Mouse (Mus musculus) urinary bladder, postnatal 10 days (tissue): ENCODE data around the gene Rprd1b.

Source experiments
- DNase-seq: peaks from one replicate; pipeline ENCODE4 v3.0.0; 2022; ENCODE audit warnings: low spot score

The Rprd1b gene

DNA sequence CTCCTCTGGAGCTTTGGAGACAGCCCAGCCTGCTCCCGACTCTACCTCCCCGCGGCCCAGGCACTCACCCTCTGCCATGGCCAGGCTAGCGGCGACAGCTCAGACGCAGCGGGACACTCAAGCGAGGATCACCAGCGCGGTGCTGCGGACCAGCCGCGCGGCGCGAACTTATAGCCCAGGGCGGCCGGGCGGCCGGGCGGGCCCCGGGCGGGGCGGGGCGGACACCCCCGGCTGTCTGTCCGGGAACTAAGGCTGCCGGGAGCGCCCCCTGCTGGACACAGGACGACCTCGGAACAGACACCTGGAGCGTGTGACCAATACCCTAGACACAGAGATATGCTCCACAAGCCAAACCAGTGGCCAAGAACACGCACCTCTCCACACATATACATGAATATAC, 117.9 kb downstream of the Rprd1b start, which contains the start of gene Tgm2:
Tgm2 (minus strand) TSS at position 214 of the 400 bp plus-strand sequence.
- DNase-seq: peak; percentile 85

DNA sequence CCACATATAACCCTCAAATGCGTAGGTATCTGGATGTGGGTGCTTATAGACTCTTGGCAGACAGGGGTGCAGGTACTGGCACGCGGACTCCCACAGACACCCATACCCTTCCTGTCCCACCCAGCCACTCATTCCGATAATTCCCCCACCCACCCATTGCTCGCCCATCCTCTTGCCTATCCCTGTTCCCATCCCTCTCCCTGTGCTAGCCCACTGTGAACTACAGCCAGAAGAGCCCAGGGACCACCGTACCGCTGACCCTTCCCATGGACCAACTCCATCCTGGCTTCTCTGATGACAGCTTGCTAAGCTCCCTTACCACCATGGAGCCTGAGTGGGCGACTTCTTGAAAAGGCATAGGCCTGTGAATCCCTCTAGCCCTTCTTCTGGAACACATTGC, 118.7 kb downstream of the Rprd1b start:
- no peak for DNase-seq

DNA sequence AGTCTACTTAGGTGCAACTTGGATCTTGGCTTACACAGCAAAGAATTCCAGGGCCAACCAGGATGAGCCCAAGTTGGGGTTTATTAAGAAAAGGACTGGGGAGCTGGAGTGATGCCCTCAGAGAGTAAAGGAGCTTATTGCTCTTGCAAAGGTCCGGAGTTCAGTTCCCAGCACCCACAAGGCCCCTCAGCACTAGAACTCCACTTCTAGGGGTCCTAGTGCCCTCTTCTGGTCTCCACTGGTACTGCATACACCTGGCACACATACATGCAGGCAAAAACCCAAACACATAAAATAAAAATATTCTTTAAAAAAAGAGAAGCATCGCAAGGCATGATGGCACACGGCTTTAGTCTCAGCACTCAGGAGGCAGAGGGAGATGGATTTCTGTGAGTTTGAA, 122.8 kb downstream of the Rprd1b start:
- no peak for DNase-seq

DNA sequence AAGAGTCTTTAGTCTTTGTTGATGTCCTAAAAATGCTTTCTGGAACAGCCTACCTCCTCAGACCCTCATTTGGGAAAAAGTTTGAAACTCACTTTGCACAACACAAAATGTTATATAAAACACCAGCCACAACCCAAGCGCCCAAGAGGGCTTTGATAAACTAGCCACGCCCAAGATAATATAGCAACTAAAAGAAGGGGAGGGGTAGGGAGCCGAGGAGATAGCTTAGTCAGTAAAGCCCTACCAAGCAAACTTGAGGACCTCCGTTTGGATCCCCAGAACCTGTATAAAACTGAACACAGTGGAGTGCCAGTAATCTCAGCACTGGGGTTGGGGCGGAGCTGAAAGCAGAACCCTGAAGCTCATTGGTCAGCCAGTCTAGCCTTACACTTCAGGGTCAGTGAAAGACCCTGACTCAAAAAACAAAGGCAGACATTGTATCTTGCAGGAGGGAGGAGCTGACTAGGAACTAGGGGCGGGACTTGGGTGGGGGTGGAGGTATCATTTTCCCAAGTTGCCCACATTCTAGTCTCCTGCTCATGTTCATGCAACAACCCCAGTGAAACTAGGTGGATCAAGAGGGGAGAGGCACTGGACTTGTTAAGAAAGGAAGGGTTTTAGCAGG, 124.5 kb downstream of the Rprd1b start:
- no peak for DNase-seq

DNA sequence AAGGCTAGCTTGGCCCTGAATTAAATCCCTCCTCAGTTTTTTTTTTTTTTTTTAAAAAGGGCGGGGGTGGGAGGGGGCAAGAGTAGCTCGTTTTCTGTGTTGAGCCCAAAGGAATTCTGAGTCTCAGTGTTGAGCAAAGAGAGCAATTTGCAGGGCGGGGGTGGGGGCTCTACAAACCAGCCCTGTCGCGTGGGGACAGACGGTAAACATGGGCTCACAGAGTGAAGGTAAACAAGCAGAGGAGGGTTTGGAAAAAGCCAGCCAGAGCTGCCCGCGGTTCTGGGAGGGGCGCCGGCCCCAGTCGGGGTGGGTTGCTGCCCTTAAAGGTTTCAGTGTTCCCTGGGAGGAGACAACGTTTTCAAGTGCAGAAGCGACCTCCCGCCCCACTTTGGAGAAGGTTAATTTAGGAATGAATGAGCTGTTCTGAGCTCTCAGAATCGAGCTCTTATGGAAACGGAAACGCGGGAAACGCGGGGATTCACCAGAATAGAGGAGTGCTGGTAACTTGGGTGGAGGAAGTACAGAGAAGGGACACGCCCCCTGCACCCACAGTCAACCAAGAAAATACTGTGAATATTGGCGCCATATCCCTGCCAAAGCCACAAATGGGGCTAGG, 125.5 kb downstream of the Rprd1b start:
- no peak for DNase-seq

DNA sequence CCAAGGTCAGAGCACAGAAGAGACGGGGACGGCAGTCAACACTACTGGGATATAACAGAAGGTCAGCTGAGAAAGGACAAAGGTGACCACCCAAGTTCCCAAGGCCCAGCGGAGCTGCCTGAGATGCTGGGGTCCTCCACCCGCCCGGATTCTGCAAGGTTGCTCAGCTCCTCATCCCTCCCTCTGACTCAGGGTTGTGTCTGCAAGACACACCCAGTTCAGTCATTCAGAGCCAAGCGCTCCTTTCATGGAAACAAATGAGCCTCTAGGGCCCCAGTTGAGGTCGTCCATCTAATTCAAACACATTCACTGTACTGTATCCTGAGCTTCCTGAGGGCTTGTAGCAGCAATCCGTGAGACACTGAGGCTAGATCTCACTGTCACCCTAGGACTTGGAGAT, 126.3 kb downstream of the Rprd1b start:
- DNase-seq: no peak

DNA sequence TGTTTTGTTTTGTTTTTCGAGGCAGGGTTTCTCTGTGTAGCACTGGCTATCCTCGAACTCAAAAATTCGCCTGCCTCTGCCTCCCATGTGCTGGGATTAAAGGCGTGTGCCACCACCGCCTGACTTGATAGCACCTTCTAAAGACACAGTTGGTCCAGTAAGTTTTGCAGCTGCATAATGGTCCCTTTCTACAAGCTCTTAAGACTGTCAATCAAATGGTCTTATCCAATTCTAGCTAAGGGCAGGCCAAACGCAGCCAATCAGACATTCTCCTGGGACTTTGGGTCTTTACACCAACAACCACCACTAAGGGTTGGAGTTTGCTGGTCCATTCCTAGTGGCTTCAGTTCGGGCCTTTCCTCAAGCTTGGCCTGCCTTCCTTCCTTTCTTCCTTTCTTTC, 126.8 kb downstream of the Rprd1b start:
- DNase-seq: no peak

DNA sequence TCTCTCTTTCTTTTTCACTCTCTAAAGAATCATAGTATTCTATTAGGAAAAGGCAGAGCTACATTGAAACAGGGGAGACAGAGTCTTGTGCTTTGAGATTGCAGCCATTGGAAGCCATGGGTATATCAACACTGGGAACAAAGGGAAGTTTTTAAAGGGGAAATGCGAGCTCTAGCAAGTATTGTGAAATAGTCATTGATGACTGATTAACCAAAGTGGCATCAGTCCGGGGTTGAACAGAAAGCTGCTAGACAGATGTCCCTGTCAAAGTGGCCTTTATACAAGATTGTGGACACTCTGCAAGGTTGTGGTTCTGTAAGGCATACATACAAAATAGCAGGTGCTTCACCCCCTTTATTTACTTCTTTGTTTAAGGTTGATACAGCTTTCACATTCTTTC, 127.3 kb downstream of the Rprd1b start:
- no peak for DNase-seq

DNA sequence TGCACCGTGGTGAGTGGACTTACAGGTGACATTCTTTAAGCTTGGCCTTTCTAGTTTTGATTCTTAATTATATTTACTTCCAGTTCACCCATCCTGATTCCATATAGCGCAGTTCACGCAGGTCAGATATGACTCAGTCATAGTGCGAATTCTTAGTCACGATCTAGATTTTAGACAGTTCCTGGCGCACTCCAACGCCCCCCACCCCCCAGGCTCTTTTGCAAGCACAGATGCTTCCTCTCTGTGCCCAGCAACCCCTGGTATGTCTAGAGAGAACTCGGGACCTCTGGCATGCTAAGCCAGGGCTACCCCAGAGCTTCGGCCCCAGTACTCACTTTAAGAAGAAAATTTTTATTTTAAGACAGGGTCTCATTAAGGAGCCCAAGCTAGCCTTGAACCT, 128.2 kb downstream of the Rprd1b start:
- DNase-seq: no peak

DNA sequence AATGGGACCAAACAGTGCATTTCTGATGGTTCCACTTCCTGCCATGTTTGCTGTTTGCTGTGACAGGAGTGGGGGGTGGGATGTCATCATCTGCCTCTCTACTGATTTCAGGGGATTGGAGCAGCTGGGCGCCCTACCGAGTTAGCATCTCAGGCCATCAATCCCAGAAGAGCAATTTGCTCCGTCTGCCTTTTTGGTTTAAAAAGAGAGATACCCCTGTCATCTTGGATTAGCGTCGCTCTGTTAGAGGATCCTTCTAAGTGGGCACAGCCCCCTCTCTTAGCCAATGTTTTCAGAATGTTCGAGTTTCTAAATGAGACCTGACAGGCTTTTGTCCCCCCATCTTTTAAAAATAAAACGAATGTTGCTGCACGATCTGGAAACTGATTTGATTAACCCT, 129.4 kb downstream of the Rprd1b start:
- DNase-seq: no peak

DNA sequence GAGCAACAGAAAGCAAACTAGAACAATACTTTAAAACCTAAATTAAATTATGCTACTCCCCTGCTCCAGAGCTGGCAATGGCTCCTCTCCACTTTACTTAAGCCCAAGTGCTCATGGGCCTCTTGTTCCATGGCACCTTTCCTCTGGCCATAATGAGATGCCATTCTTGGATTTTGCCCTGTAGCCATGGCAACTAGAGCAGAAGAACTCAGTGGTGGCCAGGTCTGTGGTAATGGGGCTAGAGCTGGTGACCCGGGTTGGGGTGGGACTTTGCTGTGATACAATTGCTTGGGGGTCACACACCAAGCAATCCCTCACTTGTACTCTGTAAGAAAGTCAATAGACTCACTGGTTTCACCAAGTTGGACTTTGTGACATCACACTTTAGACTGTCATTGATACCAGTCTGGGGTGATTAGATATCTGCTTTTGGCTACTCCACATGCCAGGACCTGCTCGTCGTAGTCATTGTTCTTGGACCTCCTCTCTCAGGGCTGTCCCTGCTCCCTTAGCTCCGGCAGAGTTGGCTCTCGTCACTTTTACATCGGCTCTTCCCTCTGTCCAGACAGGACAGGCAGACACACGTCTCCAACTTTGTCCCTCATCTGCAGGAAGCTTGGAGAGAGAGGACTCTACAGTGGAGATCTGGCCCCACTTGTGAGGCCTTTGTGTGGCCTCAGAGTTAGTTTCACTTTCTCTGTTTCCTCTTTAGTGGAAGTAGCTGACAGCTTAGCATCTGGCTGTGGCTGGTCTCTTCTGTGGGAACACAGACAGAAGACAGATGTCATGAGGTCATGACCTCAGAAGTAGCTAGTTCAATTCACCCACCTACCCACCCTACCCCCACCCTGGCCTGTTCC, 131.3 kb downstream of the Rprd1b start:
- no peak for DNase-seq

DNA sequence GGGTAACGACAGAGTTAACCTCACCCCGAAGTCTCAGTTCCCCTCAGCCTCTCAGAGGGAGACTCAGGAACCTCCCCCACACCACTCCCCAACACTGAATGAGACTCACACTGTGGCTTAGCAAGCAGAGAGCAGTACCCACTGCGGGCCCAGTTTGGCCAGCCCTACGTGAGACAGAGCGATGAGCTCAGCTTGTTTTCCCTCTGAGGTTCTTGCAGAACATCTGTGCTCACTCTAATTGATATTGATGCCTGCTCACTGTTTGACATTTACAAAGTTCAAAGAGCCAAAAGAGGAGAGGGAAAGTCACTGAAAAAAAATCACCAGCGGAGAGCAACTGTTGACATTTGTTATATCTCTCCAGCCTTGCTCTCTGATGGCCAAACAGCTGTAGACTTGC, 133.5 kb downstream of the Rprd1b start:
- DNase-seq: no peak

DNA sequence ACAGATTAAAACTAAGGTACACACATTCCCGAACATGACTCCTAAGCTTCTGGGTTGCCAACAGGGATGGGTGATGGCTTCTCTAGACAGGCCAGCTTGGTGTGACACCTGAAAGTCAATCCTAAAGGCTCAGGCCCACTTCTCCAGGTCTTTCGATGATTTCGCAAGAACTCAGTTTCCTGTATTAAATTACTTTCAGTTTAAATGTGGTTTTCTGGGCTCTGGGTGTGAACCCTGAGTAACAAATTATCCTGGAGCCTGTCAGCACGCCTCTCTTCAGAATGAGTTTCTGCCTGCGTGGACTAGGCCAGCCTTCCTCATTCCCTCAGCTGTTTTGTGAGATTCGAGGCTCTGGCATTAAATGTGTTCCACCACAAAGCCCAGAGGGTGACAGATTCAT, 134.7 kb downstream of the Rprd1b start:
- no peak for DNase-seq

DNA sequence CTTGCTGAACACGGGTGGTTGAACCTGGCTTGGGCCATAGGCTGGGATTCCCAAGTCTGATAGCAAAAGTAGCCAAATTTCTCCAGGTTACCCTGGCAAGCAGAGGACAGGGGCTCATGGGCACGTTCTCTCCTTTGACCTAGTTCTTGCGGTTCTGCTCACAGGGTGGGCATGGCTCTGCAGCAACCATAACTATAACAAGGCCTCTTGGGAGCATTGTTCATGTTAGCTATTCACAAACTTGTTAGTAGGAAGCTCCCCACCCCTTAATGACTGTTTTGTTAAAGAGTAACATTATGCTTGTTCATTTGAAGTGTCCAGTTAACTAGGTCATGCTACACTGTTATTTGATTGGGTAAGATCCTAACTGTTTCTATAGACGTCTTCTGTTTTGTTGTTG, 137.5 kb downstream of the Rprd1b start:
- DNase-seq: no peak

DNA sequence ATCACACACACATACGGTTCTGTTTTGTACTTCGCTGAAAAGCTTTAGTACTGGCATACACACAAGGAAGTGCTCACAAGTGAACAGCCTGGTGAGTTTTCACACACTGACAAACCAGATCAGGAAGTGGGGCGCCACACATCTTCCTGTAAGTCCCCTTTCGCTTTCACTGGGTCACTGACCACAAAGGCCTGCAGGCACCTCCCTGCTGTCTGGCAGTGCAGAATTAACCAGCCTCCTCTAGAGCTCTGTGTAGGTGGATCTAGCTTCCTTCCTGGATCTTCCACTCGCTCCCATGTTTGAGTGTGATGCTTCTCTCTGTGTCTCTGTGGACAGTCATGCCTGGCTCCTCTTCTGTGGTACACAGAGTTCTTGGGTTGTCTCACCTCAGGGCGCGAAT, 138.3 kb downstream of the Rprd1b start:
- DNase-seq: no peak

DNA sequence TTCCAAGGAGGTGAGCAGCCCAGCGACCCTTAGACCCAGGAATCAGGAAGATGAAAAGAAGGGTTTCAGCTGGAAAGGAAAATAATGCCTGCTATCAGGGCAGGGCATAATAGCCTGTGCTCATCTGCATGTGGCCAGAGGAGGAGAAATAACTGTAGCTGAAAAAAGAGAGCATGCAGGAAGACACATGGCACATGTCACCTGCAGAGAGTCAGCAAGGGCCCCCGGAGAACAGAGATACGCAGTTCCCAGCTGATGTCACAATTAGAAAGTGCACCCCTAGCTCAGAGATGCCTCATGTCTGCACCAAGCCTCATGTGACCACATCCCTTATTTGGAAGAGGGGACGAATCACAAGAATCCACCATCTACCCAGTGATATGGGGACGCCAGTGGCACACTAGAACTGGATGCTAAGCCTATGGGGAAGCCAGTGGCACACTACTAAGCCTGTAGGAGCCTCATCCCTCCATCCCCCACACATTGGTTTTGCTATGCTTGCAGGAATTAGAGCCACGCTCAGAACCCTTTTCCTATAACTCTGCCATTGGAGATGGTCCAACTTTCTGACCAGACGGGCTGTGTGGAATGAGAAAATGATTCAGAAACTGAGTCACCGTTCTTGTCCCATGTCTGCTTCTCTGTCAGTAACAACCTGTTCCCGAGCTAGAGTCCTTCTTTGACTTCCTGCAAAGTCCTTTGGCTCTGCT, 139.4 kb downstream of the Rprd1b start:
- no peak for DNase-seq

DNA sequence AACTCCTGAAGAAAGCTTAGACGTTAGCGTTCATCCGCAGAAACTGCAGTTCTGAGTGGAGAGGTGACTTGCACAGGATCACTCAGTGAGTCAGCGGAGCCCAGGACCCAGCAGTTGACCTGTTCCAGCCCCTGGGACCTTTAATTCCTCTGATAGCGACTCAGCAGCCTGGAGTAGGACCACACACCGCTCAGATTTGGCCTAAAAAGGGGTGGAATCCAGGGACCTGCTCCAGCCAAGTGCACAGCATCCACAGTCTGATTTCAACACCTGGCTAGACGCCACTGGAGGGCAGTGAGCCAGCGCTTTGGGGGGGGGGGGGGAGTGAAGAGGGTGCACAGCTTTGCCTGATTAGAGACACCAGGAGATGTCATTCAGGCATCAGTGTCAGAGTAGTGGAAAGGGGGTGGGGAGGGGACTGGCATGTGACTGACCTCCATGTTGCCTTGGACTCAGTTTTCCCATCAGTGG, 140.5 kb downstream of the Rprd1b start:
- no peak for DNase-seq

DNA sequence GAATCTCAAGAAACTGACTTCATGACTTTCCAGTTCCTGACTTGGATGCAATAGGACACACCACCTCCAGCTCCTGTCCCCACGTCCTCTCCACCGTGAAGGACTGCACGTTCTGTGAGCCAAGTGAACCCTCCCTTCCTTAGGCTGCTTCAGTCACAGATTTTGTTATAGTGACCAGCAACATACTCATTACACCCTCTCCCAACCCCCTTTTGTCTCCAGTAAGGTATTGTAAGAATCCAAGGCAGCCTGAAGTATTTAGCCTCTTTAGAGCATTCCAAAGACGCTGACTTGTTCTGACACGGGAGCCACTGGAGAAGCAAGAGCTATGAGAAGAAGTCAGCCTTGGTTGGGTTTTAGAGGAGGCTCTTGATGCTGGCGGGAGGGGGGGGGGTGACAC, 141.1 kb downstream of the Rprd1b start:
- no peak for DNase-seq

DNA sequence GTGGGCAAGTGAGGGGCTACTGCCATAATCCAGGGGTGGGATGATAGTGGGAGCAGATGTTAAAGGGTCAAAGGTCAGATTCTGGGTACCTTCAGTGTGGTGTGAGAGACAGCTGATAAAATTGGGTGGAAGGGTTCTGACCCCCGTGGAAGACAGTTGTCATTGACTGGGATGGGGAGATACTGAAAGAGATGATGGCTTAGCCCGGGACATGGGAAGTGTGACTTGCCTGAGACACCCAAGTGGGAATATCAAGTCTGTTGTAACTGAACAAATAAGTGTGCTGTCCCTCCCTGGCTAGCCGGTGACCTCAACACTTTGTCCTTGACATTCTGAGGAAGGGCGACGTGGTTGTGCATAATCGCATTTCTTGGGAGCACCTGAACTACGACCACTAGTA, 141.5 kb downstream of the Rprd1b start:
- DNase-seq: no peak

DNA sequence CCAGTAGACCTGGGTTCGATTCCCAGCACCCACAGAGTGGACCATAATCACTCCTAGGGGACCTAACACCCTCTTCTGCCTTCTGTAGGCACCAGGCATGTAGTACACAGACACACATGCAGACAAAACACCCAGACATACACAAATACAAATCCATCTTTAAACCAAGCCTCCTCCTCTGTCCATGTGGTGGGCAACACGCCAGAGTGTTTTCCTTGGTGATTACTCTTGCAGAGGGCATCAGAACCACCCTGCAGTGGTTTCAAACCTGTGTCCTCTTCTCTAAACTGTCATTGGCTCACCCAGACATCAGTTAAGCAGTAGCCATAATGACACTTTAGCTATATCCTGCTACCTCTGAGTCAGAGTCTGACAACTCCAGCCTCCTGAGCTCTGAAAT, 142.1 kb downstream of the Rprd1b start:
- no peak for DNase-seq

DNA sequence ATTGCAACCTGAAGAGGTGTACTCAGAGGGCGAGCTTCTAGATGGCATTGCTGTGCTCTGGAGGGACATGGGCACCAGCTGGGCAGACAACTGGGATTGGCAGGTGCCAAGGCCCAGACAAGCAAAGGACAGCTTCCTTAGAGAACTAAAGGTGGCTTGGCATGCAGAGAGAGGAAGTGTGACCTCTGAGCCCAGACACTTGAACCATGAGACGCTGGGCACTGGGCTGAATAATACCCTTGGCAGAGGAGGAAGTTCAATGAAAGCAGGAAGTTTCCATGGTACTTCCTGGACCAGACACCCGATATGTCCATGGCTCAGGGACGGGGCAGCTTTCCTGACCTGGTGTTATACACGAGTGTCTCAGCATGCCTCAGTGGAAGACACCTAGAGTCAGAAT, 146.1 kb downstream of the Rprd1b start:
- DNase-seq: no peak

DNA sequence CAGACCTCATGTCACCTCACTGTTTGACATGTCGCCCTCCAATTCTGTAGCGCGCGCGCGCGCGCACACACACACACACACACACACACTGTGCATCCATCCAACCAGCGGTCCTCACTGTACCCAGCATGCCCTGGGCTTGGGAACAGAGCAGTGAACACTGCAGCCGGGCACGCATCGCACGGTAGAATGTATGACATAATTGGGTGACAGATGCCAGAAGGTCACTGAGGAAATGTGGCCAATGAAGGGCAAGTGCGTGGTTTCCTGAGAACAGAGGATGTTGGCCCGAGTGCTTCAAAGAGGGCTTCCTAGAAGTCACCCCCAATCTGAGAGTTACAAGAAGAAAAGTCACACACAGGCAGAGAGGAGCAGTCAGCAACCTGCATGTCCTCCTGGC, 146.7 kb downstream of the Rprd1b start:
- no peak for DNase-seq

DNA sequence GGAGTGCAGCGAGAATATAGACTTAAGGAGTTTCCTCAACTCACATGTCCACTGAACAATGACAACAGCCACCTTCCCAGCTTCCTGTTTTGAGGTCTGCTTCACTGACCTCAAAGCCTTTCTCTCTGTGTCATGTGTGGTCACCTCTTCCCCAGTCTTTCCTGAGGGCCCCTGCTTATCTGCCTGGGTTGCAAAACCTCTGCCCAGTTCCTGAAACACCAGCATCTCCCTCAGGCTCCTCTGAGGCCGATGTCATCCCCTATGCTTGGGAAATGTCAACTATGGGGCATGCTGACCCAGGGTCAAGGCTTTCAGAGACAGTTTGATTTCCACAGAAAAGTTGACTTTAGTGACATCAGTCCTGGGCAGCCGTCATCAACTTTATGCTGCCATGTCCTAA, 147.1 kb downstream of the Rprd1b start:
- DNase-seq: no peak
